Mouse (Mus musculus) adrenal gland, adult 10 weeks (tissue): ENCODE measurements around the gene Vmn1r18. TPM values are rescaled to one million over a fixed set of nuclear protein-coding genes. Genes with fewer than 3 reads are reported as not detected.

Experiments
- polyA plus RNA-seq: library from polyadenylated mRNA; stranded (reverse); fragments of 350-450 nt; fragmentation: Illumina TruSeq; extraction: RNeasy Lipid Tissue Mini Kit (QIAGEN cat#74804); gene quantifications from one replicate; pipeline ENCODE4 v1.2.3, GENCODE M21; 2014; ENCODE audit warnings: low read depth, low replicate concordance

The Vmn1r18 gene
- polyA plus RNA-seq: not detected

GRCm38 (mm10) chr6:57395683-57396082 is at the start of gene Vmn1r18:
Gene Vmn1r18 (minus strand): TSS chr6:57395783.

GRCm38 (mm10) chr6:57428630-57429029 is 33.0 kb upstream of the Vmn1r18 start, which contains the start of gene Vmn1r20:
Gene Vmn1r20 (plus strand): TSS chr6:57428930.

GRCm38 (mm10) chr6:57403480-57403879 is 7.9 kb upstream of the Vmn1r18 start, which contains the start of gene Vmn1r19:
Gene Vmn1r19 (plus strand): TSS chr6:57403780.

GRCm38 (mm10) chr6:57363627-57364026 is 32.0 kb downstream of the Vmn1r18 start, which contains the start of gene Vmn1r17:
Gene Vmn1r17 (minus strand): TSS chr6:57363727.

GRCm38 (mm10) chr6:57329394-57329793 is 66.2 kb downstream of the Vmn1r18 start, which contains the start of gene Vmn1r16:
Gene Vmn1r16 (minus strand): TSS chr6:57329494.

Other genes starting within 250 kb of the Vmn1r18 start
- not detected for gene Vmn1r12, start 238.9 kb downstream of the Vmn1r18 start, polyA plus RNA-seq
- not detected for gene Vmn1r13, start 192.5 kb downstream of the Vmn1r18 start, polyA plus RNA-seq
- not detected for gene Vmn1r14, start 164.1 kb downstream of the Vmn1r18 start, polyA plus RNA-seq
- not detected for gene Vmn1r15, start 137.8 kb downstream of the Vmn1r18 start, polyA plus RNA-seq
- gene Vmn1r16, start 66.3 kb downstream of the Vmn1r18 start, polyA plus RNA-seq: not detected
- gene Vmn1r17, start 32.1 kb downstream of the Vmn1r18 start, polyA plus RNA-seq: not detected
- gene Vmn1r19, start 8.0 kb upstream of the Vmn1r18 start, polyA plus RNA-seq: not detected
- gene Vmn1r20, start 33.1 kb upstream of the Vmn1r18 start, polyA plus RNA-seq: not detected
- 82.1 TPM for gene Ppm1k, start 139.7 kb upstream of the Vmn1r18 start, polyA plus RNA-seq
- 65.7 TPM for gene Herc6, start 185.2 kb upstream of the Vmn1r18 start, polyA plus RNA-seq